Mouse (Mus musculus): Measurements from ENCODE around the gene Sh3pxd2a. TPM values are rescaled to one million over a fixed set of nuclear protein-coding genes. Genes with fewer than 3 reads are reported as not detected.

Gene Sh3pxd2a
- polyA plus RNA-seq, 1 experiment from 2014 or later, result 2.1 TPM

- no peak overlapping the region for H3K4me3 ChIP-seq (ENCODE audit: low read depth, low read length)
- WGBS, result 91% methylated on average over 11 of the region's 11 CpGs
- ATAC-seq (ENCODE audit: low read depth), result no peak
- no peak overlapping the region for H3K27ac ChIP-seq (ENCODE audit: low read depth, low read length)
- H3K9me3 ChIP-seq (ENCODE audit: control insufficient read depth, low read length), result no peaks in the 10 kb centered on the region
- no peaks in the 10 kb centered on the region for H3K36me3 ChIP-seq (ENCODE audit: control insufficient read depth, insufficient read depth, low read length)
- 0 out of 2 replicates have a peak, but pooled peaks cover 7% of the 10 kb centered on the region for H3K4me1 ChIP-seq (ENCODE audit: control insufficient read depth, insufficient read depth, low read length)
- H3K27me3 ChIP-seq (ENCODE audit: control insufficient read depth, insufficient read depth, low read length), result no peaks in the 10 kb centered on the region
- H3K4me2 ChIP-seq (ENCODE audit: low read depth, low read length), result no peak overlapping the region
- no peak overlapping the region for H3K9ac ChIP-seq (replicated peaks; ENCODE audit: low read depth, low read length)
Measured at GRCm38 (mm10) chr19:47371521-47371920, 92.7 kb downstream of the Sh3pxd2a start.

- no peaks in the 10 kb centered on the region for H3K27me3 ChIP-seq (ENCODE audit: control insufficient read depth, insufficient read depth, low read length)
- no peak overlapping the region for H3K4me3 ChIP-seq (ENCODE audit: low read depth, low read length)
- no peak for ATAC-seq (ENCODE audit: low read depth)
- H3K9ac ChIP-seq (replicated peaks; ENCODE audit: low read depth, low read length), result no peak overlapping the region
- no peaks in the 10 kb centered on the region for H3K9me3 ChIP-seq (ENCODE audit: control insufficient read depth, low read length)
- H3K4me1 ChIP-seq (ENCODE audit: control insufficient read depth, insufficient read depth, low read length), result 0 out of 2 replicates have a peak, but pooled peaks cover 7% of the 10 kb centered on the region
- no peak overlapping the region for H3K27ac ChIP-seq (ENCODE audit: low read depth, low read length)
- 48% methylated on average over 3 of the region's 3 CpGs for WGBS
- no peak overlapping the region for H3K4me2 ChIP-seq (ENCODE audit: low read depth, low read length)
- H3K36me3 ChIP-seq (ENCODE audit: control insufficient read depth, insufficient read depth, low read length), result no peaks in the 10 kb centered on the region
Measured at GRCm38 (mm10) chr19:47369008-47369407, 95.2 kb downstream of the Sh3pxd2a start.

- ATAC-seq (ENCODE audit: low read depth), result no peak
- Histone ChIP-seq H3K27me3 (ENCODE audit: control insufficient read depth, insufficient read depth, low read length) (no peaks in the 10 kb centered on the region), H3K9ac (replicated peaks; ENCODE audit: low read depth, low read length) (no peak overlapping the region), H3K4me1 (ENCODE audit: control insufficient read depth, insufficient read depth, low read length) (0 out of 2 replicates have a peak, but pooled peaks cover 7% of the 10 kb centered on the region), H3K9me3 (ENCODE audit: control insufficient read depth, low read length) (no peaks in the 10 kb centered on the region), H3K4me2 (ENCODE audit: low read depth, low read length) (no peak overlapping the region), H3K4me3 (ENCODE audit: low read depth, low read length) (no peak overlapping the region), H3K27ac (ENCODE audit: low read depth, low read length) (no peak overlapping the region), H3K36me3 (ENCODE audit: control insufficient read depth, insufficient read depth, low read length) (no peaks in the 10 kb centered on the region)
- WGBS, result 91% methylated on average over 12 of the region's 12 CpGs
Measured at GRCm38 (mm10) chr19:47367271-47367879, 96.8 kb downstream of the Sh3pxd2a start.

GRCm38 (mm10) chr19:47366576-47366975, 97.6 kb downstream of the Sh3pxd2a start:
- Histone ChIP-seq H3K4me3 (ENCODE audit: low read depth, low read length) (no peak overlapping the region), H3K27ac (ENCODE audit: low read depth, low read length) (no peak overlapping the region), H3K9me3 (ENCODE audit: control insufficient read depth, low read length) (no peaks in the 10 kb centered on the region), H3K9ac (replicated peaks; ENCODE audit: low read depth, low read length) (no peak overlapping the region), H3K4me1 (ENCODE audit: control insufficient read depth, insufficient read depth, low read length) (0 out of 2 replicates have a peak, but pooled peaks cover 7% of the 10 kb centered on the region), H3K4me2 (ENCODE audit: low read depth, low read length) (no peak overlapping the region), H3K36me3 (ENCODE audit: control insufficient read depth, insufficient read depth, low read length) (no peaks in the 10 kb centered on the region), H3K27me3 (ENCODE audit: control insufficient read depth, insufficient read depth, low read length) (no peaks in the 10 kb centered on the region)
- WGBS, result 88% methylated on average over 8 of the region's 8 CpGs
- no peak for ATAC-seq (ENCODE audit: low read depth)

GRCm38 (mm10) chr19:47363086-47363668, 101.0 kb downstream of the Sh3pxd2a start:
- ATAC-seq (ENCODE audit: low read depth), result no peak
- H3K9ac ChIP-seq (replicated peaks; ENCODE audit: low read depth, low read length), result no peak overlapping the region
- H3K4me3 ChIP-seq (ENCODE audit: low read depth, low read length), result no peak overlapping the region
- no peaks in the 10 kb centered on the region for H3K27me3 ChIP-seq (ENCODE audit: control insufficient read depth, insufficient read depth, low read length)
- H3K36me3 ChIP-seq (ENCODE audit: control insufficient read depth, insufficient read depth, low read length), result no peaks in the 10 kb centered on the region
- no peak overlapping the region for H3K27ac ChIP-seq (ENCODE audit: low read depth, low read length)
- no peaks in the 10 kb centered on the region for H3K9me3 ChIP-seq (ENCODE audit: control insufficient read depth, low read length)
- 0 out of 2 replicates have a peak, but pooled peaks cover 2% of the 10 kb centered on the region for H3K4me1 ChIP-seq (ENCODE audit: control insufficient read depth, insufficient read depth, low read length)
- no peak overlapping the region for H3K4me2 ChIP-seq (ENCODE audit: low read depth, low read length)
- WGBS, result 33% methylated on average over 9 of the region's 9 CpGs

- no peak overlapping the region for H3K4me3 ChIP-seq (ENCODE audit: low read depth, low read length)
- H3K4me2 ChIP-seq (ENCODE audit: low read depth, low read length), result no peak overlapping the region
- no peaks in the 10 kb centered on the region for H3K27me3 ChIP-seq (ENCODE audit: control insufficient read depth, insufficient read depth, low read length)
- WGBS, result 89% methylated on average over 3 of the region's 3 CpGs
- H3K9me3 ChIP-seq (ENCODE audit: control insufficient read depth, low read length), result no peaks in the 10 kb centered on the region
- H3K9ac ChIP-seq (replicated peaks; ENCODE audit: low read depth, low read length), result no peak overlapping the region
- no peak overlapping the region for H3K27ac ChIP-seq (ENCODE audit: low read depth, low read length)
- H3K36me3 ChIP-seq (ENCODE audit: control insufficient read depth, insufficient read depth, low read length), result no peaks in the 10 kb centered on the region
- no peak for ATAC-seq (ENCODE audit: low read depth)
- H3K4me1 ChIP-seq (ENCODE audit: control insufficient read depth, insufficient read depth, low read length), result no peaks in the 10 kb centered on the region
Measured at GRCm38 (mm10) chr19:47360921-47361320, 103.3 kb downstream of the Sh3pxd2a start.

- H3K4me2 ChIP-seq (ENCODE audit: low read depth, low read length), result no peak overlapping the region
- H3K9ac ChIP-seq (replicated peaks; ENCODE audit: low read depth, low read length), result no peak overlapping the region
- H3K36me3 ChIP-seq (ENCODE audit: control insufficient read depth, insufficient read depth, low read length), result no peaks in the 10 kb centered on the region
- no peaks in the 10 kb centered on the region for H3K4me1 ChIP-seq (ENCODE audit: control insufficient read depth, insufficient read depth, low read length)
- no peak for ATAC-seq (ENCODE audit: low read depth)
- H3K27ac ChIP-seq (ENCODE audit: low read depth, low read length), result no peak overlapping the region
- H3K4me3 ChIP-seq (ENCODE audit: low read depth, low read length), result no peak overlapping the region
- H3K27me3 ChIP-seq (ENCODE audit: control insufficient read depth, insufficient read depth, low read length), result no peaks in the 10 kb centered on the region
- 93% methylated on average over 16 of the region's 16 CpGs for WGBS
- no peaks in the 10 kb centered on the region for H3K9me3 ChIP-seq (ENCODE audit: control insufficient read depth, low read length)
Measured at GRCm38 (mm10) chr19:47360017-47360416, 104.2 kb downstream of the Sh3pxd2a start.

GRCm38 (mm10) chr19:47359166-47359931, 104.9 kb downstream of the Sh3pxd2a start:
- Histone ChIP-seq H3K27me3 (ENCODE audit: control insufficient read depth, insufficient read depth, low read length) (no peaks in the 10 kb centered on the region), H3K9me3 (ENCODE audit: control insufficient read depth, low read length) (no peaks in the 10 kb centered on the region), H3K36me3 (ENCODE audit: control insufficient read depth, insufficient read depth, low read length) (no peaks in the 10 kb centered on the region), H3K4me1 (ENCODE audit: control insufficient read depth, insufficient read depth, low read length) (no peaks in the 10 kb centered on the region; the same call in 1 of the 2 replicates), H3K4me2 (ENCODE audit: low read depth, low read length) (no peak overlapping the region), H3K4me3 (ENCODE audit: low read depth, low read length) (no peak overlapping the region), H3K27ac (ENCODE audit: low read depth, low read length) (no peak overlapping the region), H3K9ac (replicated peaks; ENCODE audit: low read depth, low read length) (no peak overlapping the region)
- 52% methylated on average over 15 of the region's 15 CpGs for WGBS
- no peak for ATAC-seq (ENCODE audit: low read depth)

- 74% methylated on average over 3 of the region's 3 CpGs for WGBS
- no peaks in the 10 kb centered on the region for H3K27me3 ChIP-seq (ENCODE audit: control insufficient read depth, insufficient read depth, low read length)
- ATAC-seq (ENCODE audit: low read depth), result no peak
Measured at GRCm38 (mm10) chr19:47357297-47357696, 106.9 kb downstream of the Sh3pxd2a start.

More at GRCm38 (mm10) chr19:47357297-47357696, 106.9 kb downstream of the Sh3pxd2a start:
- Histone ChIP-seq H3K9ac (replicated peaks; ENCODE audit: low read depth, low read length) (no peak overlapping the region), H3K36me3 (ENCODE audit: control insufficient read depth, insufficient read depth, low read length) (no peaks in the 10 kb centered on the region), H3K4me2 (ENCODE audit: low read depth, low read length) (no peak overlapping the region), H3K4me3 (ENCODE audit: low read depth, low read length) (no peak overlapping the region), H3K27ac (ENCODE audit: low read depth, low read length) (no peak overlapping the region), H3K4me1 (ENCODE audit: control insufficient read depth, insufficient read depth, low read length) (no peaks in the 10 kb centered on the region; the same call in 1 of the 2 replicates), H3K9me3 (ENCODE audit: control insufficient read depth, low read length) (no peaks in the 10 kb centered on the region)

All from neural tube, embryonic 14.5 days (tissue).